Mouse (Mus musculus) liver, adult 10 weeks (tissue): ENCODE data around the gene Gm2035. TPM values are rescaled to one million over a fixed set of nuclear protein-coding genes. Genes with fewer than 3 reads are reported as not detected.

ENCODE experiments used
- polyA plus RNA-seq: library from polyadenylated mRNA; stranded (reverse); fragments of 350-450 nt; fragmentation: Illumina TruSeq; extraction: RNeasy Lipid Tissue Mini Kit (QIAGEN cat#74804); gene quantifications from one replicate; pipeline ENCODE4 v1.2.3, GENCODE M21; 2014; ENCODE audit warnings: low read depth, low replicate concordance

Gene Gm2035
- polyA plus RNA-seq, result not detected

GRCm38 (mm10) chr12:87919721-87920120, at the start of gene Gm2035:
Gene Gm2035 (minus strand): TSS chr12:87919857.

GRCm38 (mm10) chr12:87953780-87954179, 34.1 kb upstream of the Gm2035 start, which contains the start of gene Gm2042:
Gene Gm2042 (plus strand): TSS chr12:87954080.

GRCm38 (mm10) chr12:87895070-87895469, 24.6 kb downstream of the Gm2035 start, which contains the start of gene Gm2022:
Gene Gm2022 (plus strand): TSS chr12:87895370.

GRCm38 (mm10) chr12:87873772-87874171, 45.9 kb downstream of the Gm2035 start, which contains the start of gene Gm2016:
Gene Gm2016 (plus strand): TSS chr12:87874072.

Other genes starting within 250 kb of the Gm2035 start
- gene Gm21319, start 144.1 kb downstream of the Gm2035 start, polyA plus RNA-seq, result not detected
- not detected for gene Gm21936, start 124.3 kb downstream of the Gm2035 start, polyA plus RNA-seq
- gene BB287469, start 103.3 kb downstream of the Gm2035 start, polyA plus RNA-seq, result not detected
- gene Gm2001, start 77.5 kb downstream of the Gm2035 start, polyA plus RNA-seq, result not detected
- not detected for gene Gm2016, start 45.8 kb downstream of the Gm2035 start, polyA plus RNA-seq
- gene Gm2022, start 24.5 kb downstream of the Gm2035 start, polyA plus RNA-seq, result not detected
- gene Gm2042, start 34.2 kb upstream of the Gm2035 start, polyA plus RNA-seq, result not detected
- not detected for gene Gm2075, start 92.0 kb upstream of the Gm2035 start, polyA plus RNA-seq
- not detected for gene Gm6803, start 98.9 kb upstream of the Gm2035 start, polyA plus RNA-seq
- gene Gm2056, start 107.1 kb upstream of the Gm2035 start, polyA plus RNA-seq, result not detected
- not detected for gene Gm16368, start 163.8 kb upstream of the Gm2035 start, polyA plus RNA-seq